Mouse (Mus musculus): ENCODE measurements at regions not wholly inside any gene's neighbourhood (a gene's known extent, or its start where the extent isn't known, plus 50 kb on each side); places are given as distances from the start of the nearest gene placed in this dataset.

DNA sequence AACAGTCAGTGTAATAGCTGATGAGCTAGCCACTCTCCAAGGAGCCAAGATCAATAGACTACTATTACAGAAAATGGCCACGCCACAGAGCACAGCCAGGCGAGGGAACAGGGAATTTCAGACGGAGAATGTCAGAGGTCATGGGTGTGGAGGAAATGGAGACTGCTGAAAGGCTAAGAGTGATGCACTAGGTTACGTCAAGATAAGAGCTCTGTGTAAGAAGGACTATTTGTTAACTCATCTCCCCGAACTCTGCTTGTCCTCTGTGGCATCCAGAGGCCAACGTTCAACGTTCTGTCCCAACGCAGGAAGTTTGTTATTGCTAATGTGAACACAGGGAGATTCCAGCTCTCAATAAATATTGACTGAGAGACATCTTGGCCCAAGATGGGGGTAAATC lies 86.0 kb upstream of the Ngf start:
- no peak for TF ChIP-seq CTCF (IDR thresholded peaks at IDR 0.05; ENCODE audit: extremely low read depth, insufficient read length, insufficient replicate concordance, low read depth, low read length)
- no peak for TF ChIP-seq POLR2A (IDR thresholded peaks at IDR 0.05; ENCODE audit: low read depth, low read length)
